Mouse (Mus musculus) Patski (cell line): ENCODE data around the gene Akap13. TPM values are rescaled to one million over a fixed set of nuclear protein-coding genes. Genes with fewer than 3 reads are reported as not detected.

Source experiments
- ATAC-seq: fragments of 100-300 bp; one replicate; pipeline ENCODE4 v1.8.0; 2021
- CTCF ChIA-PET: fragments of 350-600 bp; sonication (Branson Sonifier 250); formaldehyde crosslinking; loops from one replicate; lab custom pipeline; 2022; ENCODE audit warnings: inconsistent platforms; lab: Charles Lee
- POLR2A ChIA-PET: fragments of 350-600 bp; sonication (Branson Sonifier 250); formaldehyde crosslinking; loops from one replicate; lab custom pipeline; 2022; ENCODE audit warnings: antibody characterized with exemption, inconsistent platforms; lab: Charles Lee
- DNase-seq: peaks from one replicate; pipeline ENCODE4 v3.0.0-alpha.2; 2011; ENCODE audit warnings: low read depth, low spot score
- H3K27me3 ChIP-seq: fragments of 371-371 bp; one replicate; pipeline ENCODE4 v1.5.1; 2021
- CTCF ChIP-seq: fragments of 100-300 bp; IDR thresholded peaks from one replicate; pipeline ENCODE4 v1.5.1; 2021
- in situ Hi-C: fragments of 300-500 bp; cut with MboI; formaldehyde crosslinking; loops from 3 replicates; pipeline ENCODE4 v1.11.1; 2018; ENCODE audit warnings: low pct_unique_long_range_greater_than_20kb, mixed read lengths
- polyA plus RNA-seq: library from polyadenylated mRNA; unstranded; gene quantifications from one replicate; pipeline ENCODE4 v1.2.3, GENCODE M21; 2021

Gene Akap13
- polyA plus RNA-seq, 1 experiment from 2014 or later, result 17.3 TPM

GRCm38 (mm10) chr7:75528751-75529150 is 73.4 kb downstream of the Akap13 start:
- in situ Hi-C loops, result no loop called here
- ATAC-seq (no peak), DNase-seq (no peak)
- TF ChIP-seq CTCF, result no peak
- ChIA-PET POLR2A (interaction anchor here (0.6 kb wide), 1 partner anchor 54 kb away, joined by 6 read pairs; no protein-coding TSS in a partner anchor), CTCF (interaction anchor here (1.1 to 1.4 kb wide), 3 partner anchors 25 to 38 kb away, joined by 3 read pairs; no protein-coding TSS in a partner anchor)
- no peaks in the 10 kb centered on the region for H3K27me3 ChIP-seq

- ATAC-seq (no peak), DNase-seq (no peak)
- ChIA-PET CTCF (interaction anchor here (1.1 to 1.6 kb wide), 5 partner anchors 8 to 39 kb away, joined by 3 to 5 read pairs (median 3); no protein-coding TSS in a partner anchor), POLR2A (no interaction called here)
- TF ChIP-seq CTCF, result no peak
- in situ Hi-C loops, result no loop called here
- no peaks in the 10 kb centered on the region for H3K27me3 ChIP-seq
These were observed 74.6 kb downstream of the Akap13 start for GRCm38 (mm10) chr7:75529857-75530437.

- no peak for DNase-seq
- CTCF ChIA-PET, result interaction anchor here (1.6 kb wide), 2 partner anchors 9 to 13 kb away, joined by 4 to 5 read pairs; no protein-coding TSS in a partner anchor
- ATAC-seq, result no peak
- POLR2A ChIA-PET, result no interaction called here
- no peaks in the 10 kb centered on the region for H3K27me3 ChIP-seq
- in situ Hi-C loops, result no loop called here
- no peak for TF ChIP-seq CTCF
These were observed 75.3 kb downstream of the Akap13 start for GRCm38 (mm10) chr7:75530642-75531041.

- DNase-seq (no peak), ATAC-seq (no peak)
- ChIA-PET POLR2A (no interaction called here), CTCF (interaction anchor here (0.5 kb wide), 1 partner anchor 58 kb away, joined by 3 read pairs; no protein-coding TSS in a partner anchor)
- no peak for TF ChIP-seq CTCF
- in situ Hi-C loops, result no loop called here
- no peaks in the 10 kb centered on the region for H3K27me3 ChIP-seq
These were observed 77.7 kb downstream of the Akap13 start for GRCm38 (mm10) chr7:75533079-75533478.

GRCm38 (mm10) chr7:75536298-75536697 is 81.0 kb downstream of the Akap13 start:
- ATAC-seq (no peak), DNase-seq (no peak)
- H3K27me3 ChIP-seq, result no peaks in the 10 kb centered on the region
- ChIA-PET CTCF (no interaction called here), POLR2A (no interaction called here)
- no peak for TF ChIP-seq CTCF
- in situ Hi-C loops, result no loop called here

GRCm38 (mm10) chr7:75537567-75537966 is 82.2 kb downstream of the Akap13 start:
- in situ Hi-C loops, result no loop called here
- POLR2A ChIA-PET, result no interaction called here
- CTCF ChIA-PET, result interaction anchor here (1.7 kb wide), 1 partner anchor 17 kb away, joined by 3 read pairs; no protein-coding TSS in a partner anchor
- ATAC-seq, result no peak
- H3K27me3 ChIP-seq, result no peaks in the 10 kb centered on the region
- no peak for TF ChIP-seq CTCF
- DNase-seq, result no peak

- in situ Hi-C loops, result no loop called here
- ChIA-PET POLR2A (interaction anchor here (1.3 kb wide), 1 partner anchor 13 kb away, joined by 4 read pairs; no protein-coding TSS in a partner anchor), CTCF (interaction anchor here (1.1 to 1.7 kb wide), 3 partner anchors 12 to 18 kb away, joined by 3 read pairs; no protein-coding TSS in a partner anchor)
- DNase-seq (no peak), ATAC-seq (no peak)
- TF ChIP-seq CTCF, result no peak
- H3K27me3 ChIP-seq, result no peaks in the 10 kb centered on the region
These were observed 83.2 kb downstream of the Akap13 start for GRCm38 (mm10) chr7:75538513-75538912.

- no peak for TF ChIP-seq CTCF
- no peak for ATAC-seq
- POLR2A ChIA-PET, result interaction anchor here (1.3 kb wide), 1 partner anchor 13 kb away, joined by 4 read pairs; no protein-coding TSS in a partner anchor
- CTCF ChIA-PET, result interaction anchor here (0.9 to 1.7 kb wide), 4 partner anchors 9 to 17 kb away, joined by 3 to 4 read pairs (median 3); no protein-coding TSS in a partner anchor
- in situ Hi-C loops, result no loop called here
- no peak for DNase-seq
- H3K27me3 ChIP-seq, result no peaks in the 10 kb centered on the region
These were observed 83.8 kb downstream of the Akap13 start for GRCm38 (mm10) chr7:75539168-75539567.

GRCm38 (mm10) chr7:75549856-75550255 is 94.5 kb downstream of the Akap13 start:
- CTCF ChIA-PET, result interaction anchor here (1.0 kb wide), 1 partner anchor 46 kb away, joined by 3 read pairs; no protein-coding TSS in a partner anchor
- DNase-seq, result no peak
- no peaks in the 10 kb centered on the region for H3K27me3 ChIP-seq

GRCm38 (mm10) chr7:75550791-75551336 is 95.5 kb downstream of the Akap13 start:
- H3K27me3 ChIP-seq, result no peaks in the 10 kb centered on the region
- no peak for TF ChIP-seq CTCF
- ATAC-seq (no peak), DNase-seq (no peak)
- ChIA-PET POLR2A (no interaction called here), CTCF (interaction anchor here (1.0 to 6.0 kb wide), 3 partner anchors 12 to 152 kb away, joined by 3 to 29 read pairs (median 3); no protein-coding TSS in a partner anchor)
- in situ Hi-C loops, result no loop called here

More at GRCm38 (mm10) chr7:75549856-75550255, 94.5 kb downstream of the Akap13 start:
- POLR2A ChIA-PET, result no interaction called here
- TF ChIP-seq CTCF, result no peak
- in situ Hi-C loops, result no loop called here
- ATAC-seq, result no peak
